Comparison of ENCODE assay signal across 22 mouse cellular contexts in the genomic region with DNA sequence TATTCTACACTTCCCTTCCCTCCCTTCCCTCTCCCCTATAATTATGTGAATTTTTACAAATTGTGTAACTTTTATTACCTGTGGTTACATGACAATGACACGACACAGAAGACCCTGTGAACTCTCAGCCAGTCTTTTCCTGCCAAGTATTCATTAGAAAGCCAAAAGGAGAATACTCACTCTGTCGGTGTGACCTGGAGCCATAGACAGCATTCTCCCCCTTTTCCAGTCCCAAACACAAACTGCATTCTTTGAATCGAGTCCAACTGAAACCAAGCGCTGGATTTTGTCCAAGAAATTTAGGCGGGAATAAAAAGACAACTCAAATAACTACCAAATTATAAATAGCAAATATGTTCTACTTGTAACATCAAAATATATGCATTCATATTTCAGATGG. TPM values are rescaled to one million over a fixed set of nuclear protein-coding genes. Genes with fewer than 3 reads are reported as not detected.
DNase-seq lines count a peak whose midpoint lies in the region; ATAC-seq and TF ChIP-seq lines count a peak whose summit lies in the region.
"Had no signal": no experiment of that assay in that cellular context is flagged by ENCODE, and none has a peak within 500 bp of the region (broad histone marks: within the 10 kb centered on the region; RNA-seq: fewer than 3 reads in every experiment).

No protein-coding gene starts in this region.

- no peak for TF ChIP-seq POLR2A in brain, embryonic 14.5 days (IDR thresholded peaks at IDR 0.05; ENCODE audit: borderline replicate concordance, extremely low read depth, insufficient read depth, insufficient read length, poor library complexity, severe bottlenecking)

- H3K9me3 ChIP-seq in heart, embryonic 15.5 days (replicated peaks), result no peaks in the 10 kb centered on the region
- H3K9me3 ChIP-seq: embryonic facial prominence, embryonic 13.5 days; liver, embryonic 12.5 days; midbrain, embryonic 15.5 days had no signal

- ATAC-seq in heart, embryonic 15.5 days (replicated peaks; ENCODE audit: insufficient number of reproducible peaks, insufficient read depth, low FRiP score, low read depth), result no peak
- ATAC-seq: CD4-positive, CD25-positive, alpha-beta regulatory T cell, adult 4 months; forebrain, postnatal 0 days; liver, embryonic 12.5 days; lung, postnatal 0 days; midbrain, embryonic 15.5 days had no signal

- no peak for DNase-seq in heart, adult 18-20 months
- peak; percentile 19 for DNase-seq in kidney, adult 9 months
- no peak for DNase-seq in kidney, adult 18-20 months
- peak; percentile 28 for DNase-seq in retina, postnatal 1 day
- no peak for DNase-seq in retina, embryonic 14.5 days (ENCODE audit: low spot score)
- peak; percentile 47 for DNase-seq in brain, embryonic 14.5 days (ENCODE audit: low read depth)
- no peak for DNase-seq in cerebellum, adult 11 months
- DNase-seq: cerebellum, postnatal 10 days; forebrain, postnatal 0 days; kidney, adult 11 months; kidney, postnatal 36 days; layer of hippocampus, adult 9-11 months; left cerebral cortex, postnatal 4 days; right cerebral cortex, postnatal 25 days had no signal

- no peak overlapping the region for H3K4me3 ChIP-seq in heart, embryonic 15.5 days
- H3K4me3 ChIP-seq: embryonic facial prominence, embryonic 13.5 days; left cerebral cortex, adult 2 months; liver, embryonic 12.5 days; midbrain, embryonic 15.5 days; myocyte had no signal

- H3K27me3 ChIP-seq in heart, embryonic 15.5 days, result no peaks in the 10 kb centered on the region
- H3K27me3 ChIP-seq: embryonic facial prominence, embryonic 13.5 days; liver, embryonic 12.5 days; midbrain, embryonic 15.5 days had no signal

- 24% methylated on average over 5 of the region's 5 CpGs for WGBS in heart, embryonic 15.5 days

- 0 out of 2 replicates have a peak overlapping the region, but pooled peaks have one; percentile 49 for H3K27ac ChIP-seq in heart, embryonic 15.5 days
- H3K27ac ChIP-seq: embryonic facial prominence, embryonic 13.5 days; left cerebral cortex, adult 2 months; liver, embryonic 12.5 days; midbrain, embryonic 15.5 days had no signal

- TF ChIP-seq CTCF in brain, embryonic 14.5 days (IDR thresholded peaks at IDR 0.05; ENCODE audit: borderline replicate concordance, extremely low read depth, insufficient read depth, insufficient read length), result no peak

- no peaks in the 10 kb centered on the region for H3K36me3 ChIP-seq in heart, embryonic 15.5 days
- H3K36me3 ChIP-seq: embryonic facial prominence, embryonic 13.5 days; liver, embryonic 12.5 days; midbrain, embryonic 15.5 days had no signal

- peaks cover 4% of the 10 kb centered on the region; the same call in 1 of the 2 replicates for H3K4me1 ChIP-seq in heart, embryonic 15.5 days (replicated peaks)
- H3K4me1 ChIP-seq: embryonic facial prominence, embryonic 13.5 days; liver, embryonic 12.5 days; midbrain, embryonic 15.5 days had no signal

- H3K4me2 ChIP-seq in heart, embryonic 15.5 days, result no peak overlapping the region
- H3K4me2 ChIP-seq: embryonic facial prominence, embryonic 13.5 days; liver, embryonic 12.5 days; midbrain, embryonic 15.5 days had no signal

- no peak overlapping the region for H3K9ac ChIP-seq in heart, embryonic 15.5 days
- H3K9ac ChIP-seq: embryonic facial prominence, embryonic 13.5 days; forebrain, postnatal 0 days; liver, embryonic 12.5 days; midbrain, embryonic 15.5 days had no signal

RNA-seq across cellular contexts. Expression of a gene that starts 19.5 kb away (rescaled TPM):
- 4.8 and 6.9 TPM in 2 replicates for polyA plus RNA-seq in heart, embryonic 15.5 days (2015; fragmentation: Nextera tagmentation; extraction: Ambion mirVana)
- total RNA-seq in heart, adult 18-20 months (2021), result 1 to 10 TPM; 3.2 to 3.4 TPM
- 68.8 and 71.3 TPM in 2 replicates for polyA plus RNA-seq in brain, embryonic 14.5 days (2012; rRNA removed)

RNA-seq across cellular contexts. Expression of a gene that starts 38.6 kb away (rescaled TPM):
- polyA plus RNA-seq in heart, embryonic 15.5 days (2015; fragmentation: Nextera tagmentation; extraction: Ambion mirVana), result 14.3 and 17.7 TPM in 2 replicates
- 1 to 10 TPM; 5.1 to 6.5 TPM for total RNA-seq in heart, adult 18-20 months (2021)
- polyA plus RNA-seq in brain, embryonic 14.5 days (2012; rRNA removed), result 38.6 and 39.7 TPM in 2 replicates

Comparison
In these comparisons a context has a peak if more than half of its experiments do, and no peak if none do; other contexts are left out.
1. DNase-seq: peak in kidney, adult 9 months (single experiment), retina, postnatal 1 day (single experiment) and brain, embryonic 14.5 days (single experiment); none in heart, adult 18-20 months (0 of 2), kidney, adult 18-20 months (single experiment), retina, embryonic 14.5 days (single experiment) and cerebellum, adult 11 months (single experiment).